In genomic region chr2:33634481-33635090, GRCm38 (mm10) we compare ENCODE assay signal across 25 mouse cellular contexts. TPM values are rescaled to one million over a fixed set of nuclear protein-coding genes. Genes with fewer than 3 reads are reported as not detected.
A peak's percentile ranks its signal among the peaks of the same experiment; 100 is the strongest.
DNase-seq lines count a peak whose midpoint lies in the region; ATAC-seq and TF ChIP-seq lines count a peak whose summit lies in the region.
"Had no signal": no experiment of that assay in that cellular context is flagged by ENCODE, and none has a peak within 500 bp of the region (broad histone marks: within the 10 kb centered on the region; RNA-seq: fewer than 3 reads in every experiment).

No protein-coding gene starts in this region.

- H3K4me1 ChIP-seq in neural tube, embryonic 12.5 days = peaks cover 33% of the 10 kb centered on the region
- H3K4me1 ChIP-seq in hindbrain, postnatal 0 days (ENCODE audit: insufficient read depth, low read length) = no peaks in the 10 kb centered on the region
- peaks cover 34% of the 10 kb centered on the region for H3K4me1 ChIP-seq in midbrain, embryonic 13.5 days (replicated peaks)
- peaks cover 9% of the 10 kb centered on the region for H3K4me1 ChIP-seq in forebrain, embryonic 16.5 days (replicated peaks; ENCODE audit: control insufficient read depth, insufficient read depth, low read length)

- ATAC-seq in neural tube, embryonic 12.5 days (ENCODE audit: low FRiP score, low read depth) = no peak
- ATAC-seq in hindbrain, postnatal 0 days = no peak
- no peak for ATAC-seq in midbrain, embryonic 13.5 days
- no peak for ATAC-seq in forebrain, embryonic 16.5 days
- ATAC-seq: forebrain, embryonic 14.5 days; inflammation-experienced regulatory T-cells, adult 6 months had no signal

- no peaks in the 10 kb centered on the region for H3K9me3 ChIP-seq in neural tube, embryonic 12.5 days
- no peaks in the 10 kb centered on the region for H3K9me3 ChIP-seq in hindbrain, postnatal 0 days (ENCODE audit: low read length)
- no peaks in the 10 kb centered on the region for H3K9me3 ChIP-seq in midbrain, embryonic 13.5 days
- no peaks in the 10 kb centered on the region for H3K9me3 ChIP-seq in forebrain, embryonic 16.5 days (ENCODE audit: control insufficient read depth, low read length)
- H3K9me3 ChIP-seq: embryonic facial prominence, embryonic 12.5 days; heart, embryonic 12.5 days; lung, embryonic 15.5 days; stomach, embryonic 15.5 days had no signal

- H3K9ac ChIP-seq in neural tube, embryonic 12.5 days = no peak overlapping the region
- H3K9ac ChIP-seq in hindbrain, postnatal 0 days (replicated peaks; ENCODE audit: low read length) = no peak overlapping the region
- H3K9ac ChIP-seq in midbrain, embryonic 13.5 days (replicated peaks) = no peak overlapping the region
- H3K9ac ChIP-seq in forebrain, embryonic 16.5 days (replicated peaks; ENCODE audit: low read depth, low read length) = no peak overlapping the region
- H3K9ac ChIP-seq: embryonic facial prominence, embryonic 12.5 days; heart, embryonic 12.5 days; liver, embryonic 14.5 days; lung, embryonic 15.5 days; stomach, embryonic 15.5 days had no signal

- DNase-seq in neural tube, embryonic 10.5 days (ENCODE audit: extremely low spot score, low spot score) = no peak
- no peak for DNase-seq in hindbrain, postnatal 0 days (ENCODE audit: low spot score)
- DNase-seq in frontal cortex, postnatal 36 days (ENCODE audit: low spot score in 2 of 2) = no peak
- DNase-seq in right cerebral cortex, postnatal 4 days = no peak
- DNase-seq: adrenal gland, postnatal 25 days; B cell, adult 2 months; cerebellum, adult 11-12 months; heart, postnatal 14 days; kidney, adult 9 months; kidney, postnatal 25 days; right cerebral cortex, postnatal 14 days; thymus, adult 18-20 months had no signal

- H3K4me2 ChIP-seq in neural tube, embryonic 12.5 days (replicated peaks) = peak overlapping the region; percentile 13
- 0 out of 2 replicates have a peak overlapping the region, but pooled peaks have one; percentile 21 for H3K4me2 ChIP-seq in hindbrain, postnatal 0 days (ENCODE audit: low read depth, low read length)
- peak overlapping the region; percentile 46 for H3K4me2 ChIP-seq in midbrain, embryonic 13.5 days (replicated peaks)
- H3K4me2 ChIP-seq in forebrain, embryonic 16.5 days (ENCODE audit: low read length) = no peak overlapping the region
- H3K4me2 ChIP-seq: embryonic facial prominence, embryonic 12.5 days; heart, embryonic 12.5 days; lung, embryonic 15.5 days; stomach, embryonic 15.5 days had no signal

- no peak for TF ChIP-seq CTCF in hindbrain, postnatal 0 days (IDR thresholded peaks at IDR 0.05; ENCODE audit: low read depth)

- WGBS in neural tube, embryonic 12.5 days = 3% methylated on average over 4 of the region's 4 CpGs
- WGBS in hindbrain, postnatal 0 days = 21% methylated on average over 4 of the region's 4 CpGs
- WGBS in midbrain, embryonic 13.5 days = 32% methylated on average over 4 of the region's 4 CpGs
- WGBS in forebrain, embryonic 16.5 days = 11% methylated on average over 4 of the region's 4 CpGs

- H3K4me3 ChIP-seq in neural tube, embryonic 12.5 days = no peak overlapping the region; the same call in 1 of the 2 replicates
- no peak overlapping the region for H3K4me3 ChIP-seq in hindbrain, postnatal 0 days (ENCODE audit: low read length)
- no peak overlapping the region for H3K4me3 ChIP-seq in midbrain, embryonic 13.5 days (replicated peaks)
- H3K4me3 ChIP-seq in forebrain, embryonic 16.5 days (replicated peaks; ENCODE audit: low read length) = no peak overlapping the region
- H3K4me3 ChIP-seq: embryonic facial prominence, embryonic 12.5 days; heart, embryonic 12.5 days; lung, embryonic 15.5 days; stomach, embryonic 15.5 days had no signal

- no peak overlapping the region for H3K27ac ChIP-seq in neural tube, embryonic 12.5 days
- H3K27ac ChIP-seq in hindbrain, postnatal 0 days = no peak overlapping the region
- H3K27ac ChIP-seq in midbrain, embryonic 13.5 days = no peak overlapping the region
- H3K27ac ChIP-seq in forebrain, embryonic 16.5 days (ENCODE audit: low read length) = no peak overlapping the region
- H3K27ac ChIP-seq: embryonic facial prominence, embryonic 12.5 days; liver, embryonic 14.5 days; lung, embryonic 15.5 days; macrophage; stomach, embryonic 15.5 days had no signal

- H3K27me3 ChIP-seq in neural tube, embryonic 12.5 days (replicated peaks) = peaks cover 93% of the 10 kb centered on the region
- H3K27me3 ChIP-seq in hindbrain, postnatal 0 days (ENCODE audit: insufficient read depth, low read length) = peaks cover 85% of the 10 kb centered on the region
- peaks cover 97% of the 10 kb centered on the region for H3K27me3 ChIP-seq in midbrain, embryonic 13.5 days
- H3K27me3 ChIP-seq in forebrain, embryonic 16.5 days (replicated peaks; ENCODE audit: control insufficient read depth, insufficient read depth, low read length) = peaks cover 87% of the 10 kb centered on the region

- H3K36me3 ChIP-seq in neural tube, embryonic 12.5 days = no peaks in the 10 kb centered on the region
- H3K36me3 ChIP-seq in hindbrain, postnatal 0 days (ENCODE audit: insufficient read depth, low read length) = no peaks in the 10 kb centered on the region
- H3K36me3 ChIP-seq in midbrain, embryonic 13.5 days = no peaks in the 10 kb centered on the region
- no peaks in the 10 kb centered on the region for H3K36me3 ChIP-seq in forebrain, embryonic 16.5 days (ENCODE audit: control insufficient read depth, insufficient read depth)
- H3K36me3 ChIP-seq: embryonic facial prominence, embryonic 12.5 days; heart, embryonic 12.5 days; lung, embryonic 15.5 days; stomach, embryonic 15.5 days had no signal

RNA-seq across cellular contexts. Expression of gene Lmx1b, which starts 5.7 kb away (rescaled TPM):
- polyA plus RNA-seq in neural tube, embryonic 12.5 days (2016; fragmentation: Nextera tagmentation; extraction: Ambion mirVana) = 4.6 and 4.7 TPM in 2 replicates
- total RNA-seq in hindbrain, postnatal 0 days (2014; rRNA removed) = 17.3 and 21.1 TPM in 2 replicates
- polyA plus RNA-seq in hindbrain, postnatal 0 days (2015; fragmentation: Nextera tagmentation; extraction: Ambion mirVana) = 2.1 and 2.2 TPM in 2 replicates
- polyA plus RNA-seq in midbrain, embryonic 13.5 days (2015; fragmentation: Nextera tagmentation; extraction: Ambion mirVana) = 2.5 and 2.7 TPM in 2 replicates
- not detected in 2 replicates for polyA plus RNA-seq in forebrain, embryonic 16.5 days (2015; fragmentation: Nextera tagmentation; extraction: Ambion mirVana)
- total RNA-seq: granulocyte monocyte progenitor cell, adult 5-6 weeks had no signal
- polyA plus RNA-seq: inflammation-experienced regulatory T-cells, adult 6 months; macrophage; spleen, adult 2 months had no signal
